In genomic region chr11:46308271-46308974, GRCm38 (mm10) we compare ENCODE assay signal across 1 mouse cellular context.
A peak's percentile ranks its signal among the peaks of the same experiment; 100 is the strongest.
TF ChIP-seq lines count a peak whose summit lies in the region.

No protein-coding gene starts in this region.

TF ChIP-seq in CH12.LX, 34 proteins besides CTCF, POLR2A, EP300 and RAD21 (continued from another document):
- TF ChIP-seq POLR2AphosphoS2 (IDR thresholded peaks at IDR 0.05; ENCODE audit: low read depth, low read length) (peak; percentile 80; the same call in 1 of the 2 replicates), KAT2A (IDR thresholded peaks at IDR 0.05; ENCODE audit: insufficient replicate concordance, low read length) (0 out of 2 replicates have a peak, but pooled peaks have one; percentile 71), ZKSCAN1 (IDR thresholded peaks at IDR 0.05; ENCODE audit: borderline replicate concordance, low read depth, low read length) (no peak), CHD2 (IDR thresholded peaks at IDR 0.05; ENCODE audit: low read length) (peak; percentile 74), ETS1 (conservative IDR thresholded peaks at IDR 0.05; ENCODE audit: low read depth, low read length) (peak; percentile 95), USF1 (IDR thresholded peaks at IDR 0.05; ENCODE audit: low read depth, low read length) (no peak), TBP (conservative IDR thresholded peaks at IDR 0.05; ENCODE audit: low read depth, low read length) (peak; percentile 95), PAX5 (IDR thresholded peaks at IDR 0.05; ENCODE audit: low read length) (no peak), NRF1 (IDR thresholded peaks at IDR 0.05; ENCODE audit: low read depth, low read length) (no peak)
